Mouse (Mus musculus) adrenal gland (tissue): ENCODE data around the gene Cdk20.
"Not testable (repeated sequence)": the region's sequence is repeated elsewhere in the genome, so short reads cannot be mapped to it uniquely, and the experiment has no call there.

Source experiments
- intact Hi-C: fragments of 180-260 bp; cut with DNase I; formaldehyde crosslinking; loops from one replicate; pipeline ENCODE4 v1.15.1; 2025

Gene Cdk20

DNA sequence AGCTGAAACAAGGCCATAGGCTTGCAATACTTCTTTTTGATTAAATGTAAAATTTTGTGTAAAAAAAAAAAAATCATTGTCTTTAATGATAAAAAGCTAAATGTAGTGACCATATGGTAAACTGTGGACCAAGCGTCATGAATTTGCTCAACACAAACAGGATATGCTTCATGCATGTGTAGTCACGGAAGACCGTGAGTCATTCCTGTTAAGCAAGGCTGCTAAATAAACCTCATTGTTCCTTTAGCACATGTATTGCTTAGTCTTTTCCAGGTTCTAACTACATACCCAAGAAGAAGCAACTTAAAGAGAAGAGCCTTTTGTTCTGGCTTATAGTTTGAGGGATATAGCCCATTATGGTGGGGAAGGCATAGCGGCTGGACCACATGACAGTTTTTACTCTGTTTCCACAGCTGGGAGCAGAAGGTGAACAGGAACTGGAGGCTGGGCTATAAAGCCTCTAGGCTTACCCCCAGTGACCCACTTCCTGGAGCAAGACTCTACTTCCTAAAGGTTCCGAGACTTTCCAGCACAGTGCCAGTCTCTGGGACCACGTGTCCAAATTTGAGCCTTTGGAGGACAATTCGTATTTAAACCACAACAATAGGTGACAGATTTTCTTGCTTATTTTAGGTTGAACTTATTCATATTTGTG lies 10.0 kb upstream of the Cdk20 start:
- intact Hi-C loops, result no loop called here

DNA sequence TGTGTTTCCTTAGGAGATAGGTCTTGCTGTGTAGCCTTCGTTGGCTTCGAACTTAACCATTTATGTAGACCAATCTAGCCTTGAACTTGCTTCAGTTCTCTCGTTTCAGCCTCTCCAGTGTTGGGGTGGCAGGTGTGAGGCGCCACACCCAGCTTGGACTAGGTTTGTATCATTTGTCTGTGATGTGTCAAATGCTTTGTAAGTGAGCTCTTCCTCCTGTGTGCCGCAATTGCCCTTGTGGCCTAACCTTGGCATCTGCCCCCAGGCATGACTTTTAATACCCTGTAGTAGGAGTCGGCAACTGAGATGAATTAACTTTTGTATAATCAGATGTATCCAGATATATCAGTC lies 9.5 kb upstream of the Cdk20 start:
- intact Hi-C loops, result no loop called here

DNA sequence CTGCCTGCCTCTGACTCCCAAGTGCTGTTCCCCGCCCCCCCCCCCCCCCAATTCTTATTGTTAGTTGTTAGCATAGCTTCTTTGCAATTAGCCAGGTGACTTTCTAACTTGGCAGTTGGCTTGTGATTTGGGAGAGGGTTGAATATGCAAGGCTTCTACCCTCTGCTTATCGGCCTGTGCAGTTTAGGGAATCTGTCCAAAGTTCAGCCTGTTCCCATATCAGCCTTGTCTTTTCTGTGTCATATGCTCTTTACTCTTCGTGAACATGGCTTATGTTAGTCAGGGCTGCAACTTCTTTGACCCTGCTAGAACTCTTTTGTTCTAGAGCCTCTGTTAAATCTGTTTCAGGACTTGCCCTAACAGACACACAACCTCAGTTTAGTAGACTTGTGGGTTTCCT lies 7.8 kb upstream of the Cdk20 start:
- intact Hi-C loops, result no loop called here

DNA sequence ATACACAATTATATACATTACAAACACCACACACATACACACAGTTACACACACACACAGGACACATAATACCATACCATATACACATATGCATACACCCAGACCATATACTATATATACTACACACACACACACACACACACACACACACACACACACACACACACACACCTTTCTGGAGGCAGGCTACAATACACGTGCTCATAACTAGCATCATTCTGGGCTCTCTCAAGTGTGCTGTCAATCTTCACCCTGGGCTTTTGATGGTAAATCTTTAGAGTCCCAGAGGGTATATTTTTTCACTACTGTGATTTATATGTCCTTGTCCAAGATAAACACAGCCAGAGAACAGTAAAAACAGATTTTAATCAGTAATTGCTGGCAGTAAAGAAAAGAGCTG lies 6.8 kb upstream of the Cdk20 start:
- intact Hi-C loops, result no loop called here

DNA sequence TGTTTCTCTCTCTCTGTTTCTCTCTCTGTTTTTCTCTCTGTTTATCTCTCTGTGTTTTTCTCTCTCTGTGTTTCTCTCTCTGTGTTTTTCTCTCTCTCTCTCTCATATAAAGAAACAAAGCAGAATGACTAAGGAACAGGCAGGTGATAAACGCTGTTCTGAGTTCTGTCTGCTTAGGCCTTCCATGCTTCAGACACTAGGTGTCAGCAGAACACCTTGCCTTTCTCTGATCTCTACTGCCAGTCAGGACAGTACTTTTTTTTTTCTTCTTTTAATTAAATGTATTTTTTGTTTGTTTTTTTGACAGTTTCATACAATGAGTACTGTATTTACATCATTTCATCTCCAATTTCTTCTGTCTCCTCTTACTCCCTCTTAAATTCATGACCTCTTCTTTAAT lies 2.8 kb upstream of the Cdk20 start:
- intact Hi-C loops, result no loop called here

DNA sequence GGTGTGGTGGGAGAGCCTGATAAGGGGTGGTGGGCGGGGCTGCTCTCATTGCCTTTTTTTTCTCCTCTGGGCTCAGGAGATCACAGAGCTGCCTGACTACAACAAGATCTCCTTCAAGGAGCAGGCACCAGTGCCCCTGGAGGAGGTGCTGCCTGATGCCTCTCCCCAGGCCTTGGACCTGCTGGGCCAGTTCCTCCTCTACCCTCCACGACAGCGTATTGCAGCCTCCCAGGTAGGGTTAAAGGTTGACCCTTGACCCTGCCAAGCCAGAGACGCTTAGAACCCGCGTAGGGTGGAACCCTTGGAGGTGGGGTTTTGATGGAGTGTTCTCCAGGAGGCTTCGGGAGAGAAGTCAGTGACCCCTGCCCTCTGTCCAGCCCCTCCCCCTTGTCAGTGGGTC lies 5.7 kb downstream of the Cdk20 start:
- intact Hi-C loops, result loop anchor here (2.0 to 10.0 kb wide), 3 partner anchors 123 to 667 kb away; no protein-coding TSS in a partner anchor

DNA sequence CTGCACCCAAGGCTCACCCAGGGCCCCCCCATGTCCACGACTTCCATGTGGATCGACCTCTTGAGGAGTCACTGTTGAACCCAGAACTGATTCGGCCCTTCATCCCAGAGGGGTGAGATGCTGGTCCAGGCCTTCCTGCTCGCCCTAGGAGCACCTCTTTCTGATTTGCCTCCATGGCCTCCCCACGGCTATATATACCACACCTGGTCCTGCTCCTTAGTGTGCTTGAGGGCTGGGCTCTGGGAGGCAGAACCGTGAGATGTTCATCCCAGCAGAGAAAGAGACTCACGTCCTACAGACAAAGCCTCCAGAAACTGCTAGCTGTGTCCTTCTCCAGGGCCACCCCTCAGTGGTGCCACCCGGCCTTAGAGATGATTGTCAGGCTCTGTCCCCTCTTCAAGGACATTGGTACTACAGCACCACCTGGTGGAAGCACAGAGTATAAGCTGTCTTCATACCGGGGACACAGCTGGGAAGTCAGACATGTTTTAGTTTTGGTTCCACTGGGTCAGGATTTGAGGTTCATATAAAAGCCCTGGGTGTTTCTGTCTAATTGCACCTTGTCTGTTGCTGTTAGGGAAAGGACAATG lies 6.8 kb downstream of the Cdk20 start:
- intact Hi-C loops, result loop anchor here (2.0 to 10.0 kb wide), 3 partner anchors 124 to 666 kb away; no protein-coding TSS in a partner anchor

DNA sequence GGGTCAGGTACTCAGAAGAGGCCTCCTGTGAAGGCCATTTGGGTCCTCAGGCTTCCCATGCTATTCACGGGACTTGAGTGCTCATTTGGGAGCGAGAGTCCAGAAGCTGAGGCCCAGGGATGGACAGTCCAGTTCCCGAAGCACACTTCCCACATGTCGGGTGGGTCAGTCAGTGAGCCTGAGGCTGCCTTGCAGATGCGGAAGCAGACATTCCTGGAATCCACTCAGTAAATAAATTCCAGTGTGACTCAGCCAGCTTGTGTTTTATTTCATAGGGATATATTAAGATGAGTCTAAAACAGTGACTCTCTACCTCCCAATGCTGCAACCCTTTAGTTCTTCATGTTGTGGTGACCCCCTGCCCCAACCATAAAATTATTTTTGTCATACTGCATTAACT lies 7.4 kb downstream of the Cdk20 start:
- intact Hi-C loops, result loop anchor here (2.0 to 10.0 kb wide), 3 partner anchors 125 to 665 kb away; no protein-coding TSS in a partner anchor

DNA sequence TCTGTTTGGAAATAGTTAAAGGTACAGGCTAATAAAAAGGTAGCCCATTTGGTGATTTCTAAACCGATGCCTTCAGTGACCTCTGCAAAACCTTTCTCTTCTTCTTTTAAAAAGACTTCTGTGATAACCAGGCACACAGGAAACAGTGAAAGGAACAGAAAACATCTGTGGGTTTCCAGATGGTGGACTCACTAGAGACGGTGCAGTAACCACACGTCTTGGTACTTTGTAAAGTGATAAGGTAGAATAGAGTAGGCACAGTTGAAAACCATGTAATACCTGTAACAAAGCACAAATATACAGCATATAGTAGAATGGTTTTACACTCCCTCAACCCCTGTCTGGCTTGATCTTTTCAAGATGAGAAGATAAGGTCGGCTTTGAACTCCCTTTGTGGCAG lies 8.5 kb downstream of the Cdk20 start:
- intact Hi-C loops, result loop anchor here (5.0 to 10.0 kb wide), 3 partner anchors 464 to 872 kb away; partner anchors contain the start of gene Cntnap3

DNA sequence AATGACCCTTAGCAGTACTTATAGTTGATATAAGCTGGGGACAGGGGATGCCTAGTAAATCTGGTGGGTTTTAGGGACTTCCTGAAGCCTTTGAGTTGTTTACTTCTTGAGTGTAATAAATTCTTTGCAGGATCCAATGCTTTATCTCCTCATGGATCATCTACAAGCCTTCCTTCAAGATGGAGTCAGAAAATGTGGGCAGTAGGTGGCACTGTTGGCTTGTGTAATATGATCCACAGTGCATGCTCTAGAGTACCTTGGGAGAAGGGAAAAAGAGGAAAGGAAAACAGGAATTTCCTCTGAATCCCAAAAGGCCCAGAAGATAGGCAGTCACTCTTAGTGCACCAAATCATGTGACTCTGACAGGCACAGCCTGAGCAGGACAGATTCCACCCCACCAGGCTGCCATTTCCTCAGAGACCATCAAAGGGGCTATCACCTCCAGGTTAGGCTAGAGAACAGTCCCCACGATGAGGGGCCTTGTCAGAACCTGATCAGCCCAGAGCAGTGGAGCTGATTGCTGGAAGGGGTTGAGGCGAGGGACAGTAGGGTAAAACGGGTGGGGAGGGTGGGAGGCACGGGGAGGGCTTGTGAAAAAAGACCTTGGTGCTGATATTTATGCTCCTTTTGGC lies 11.3 kb downstream of the Cdk20 start:
- intact Hi-C loops, result loop anchor here (5.0 to 10.0 kb wide), 3 partner anchors 461 to 869 kb away; partner anchors contain the start of gene Cntnap3

DNA sequence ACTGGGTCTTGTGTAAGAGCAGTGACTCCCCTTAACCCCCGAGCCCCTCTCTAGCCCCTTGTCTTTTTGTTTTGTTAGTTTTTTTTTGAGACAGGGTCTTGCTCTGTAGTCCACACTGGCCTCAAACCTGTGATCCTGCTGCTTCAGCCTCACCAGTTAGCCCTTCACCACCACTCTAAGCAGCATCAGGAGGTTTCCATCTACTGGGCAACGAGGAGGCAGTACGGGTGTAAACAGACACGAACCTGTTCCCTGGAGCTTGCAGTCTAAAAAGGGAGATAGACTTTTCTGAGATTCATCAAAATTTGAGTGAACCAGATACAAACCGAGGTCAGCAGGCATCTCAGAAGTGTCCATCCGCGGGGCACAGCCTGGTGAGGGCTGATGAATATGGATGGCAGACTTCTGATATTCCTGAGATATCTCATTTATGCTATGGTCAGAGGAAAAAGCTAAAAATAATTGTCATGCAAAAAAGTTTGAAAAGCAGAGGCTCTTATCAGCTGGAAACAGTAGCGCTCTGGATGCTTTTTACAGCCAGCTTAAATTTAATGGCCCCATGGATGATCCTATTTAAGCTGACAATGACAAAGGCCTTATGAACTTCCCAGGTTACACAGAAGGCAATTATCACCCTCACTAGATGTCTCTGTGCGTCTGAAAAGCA lies 13.3 kb downstream of the Cdk20 start:
- intact Hi-C loops, result loop anchor here (10.0 kb wide), 1 partner anchor 459 kb away; the partner anchor contains the start of gene Cntnap3

DNA sequence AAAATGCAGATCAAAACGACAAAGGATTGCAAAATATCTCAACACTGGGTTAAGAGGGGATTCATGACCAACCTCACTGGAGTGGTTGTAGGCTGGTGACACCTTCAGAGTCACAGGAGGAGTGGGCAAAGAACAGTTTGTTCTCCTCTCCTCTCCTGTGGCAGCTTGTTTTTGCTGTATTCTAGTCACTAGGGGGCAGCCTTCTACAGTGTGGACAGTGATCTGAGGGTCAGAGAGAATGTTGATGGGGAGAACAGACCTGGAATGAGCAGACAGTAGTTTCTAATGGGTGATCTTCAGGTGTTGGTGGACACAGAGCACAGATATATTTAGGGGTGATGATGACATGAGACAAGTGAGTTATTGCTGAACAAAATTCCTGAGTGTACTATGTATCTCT lies 15.8 kb downstream of the Cdk20 start:
- intact Hi-C loops, result loop anchor here (2.0 to 10.0 kb wide), 2 partner anchors 125 to 457 kb away; partner anchors contain the start of gene Cntnap3

DNA sequence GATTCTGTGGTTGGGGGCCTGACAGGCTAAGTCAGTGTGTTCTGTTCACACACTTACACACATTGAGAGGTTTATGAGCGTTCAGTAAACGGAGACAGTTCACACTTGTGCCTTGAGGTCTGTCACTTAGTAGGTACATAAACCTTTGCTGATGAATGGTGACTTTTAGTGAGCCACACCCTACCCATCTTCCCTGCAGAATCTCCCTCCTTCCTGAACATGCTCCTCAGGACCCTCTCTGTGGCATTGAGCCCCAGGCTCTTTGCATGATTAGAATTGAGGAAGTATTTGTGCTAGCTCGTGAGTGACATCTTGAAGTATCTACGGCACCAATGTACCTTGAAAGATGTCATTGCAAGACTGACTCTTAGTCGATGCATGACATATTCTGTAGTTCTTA lies 16.6 kb downstream of the Cdk20 start:
- intact Hi-C loops, result loop anchor here (2.0 to 10.0 kb wide), 2 partner anchors 124 to 456 kb away; partner anchors contain the start of gene Cntnap3

DNA sequence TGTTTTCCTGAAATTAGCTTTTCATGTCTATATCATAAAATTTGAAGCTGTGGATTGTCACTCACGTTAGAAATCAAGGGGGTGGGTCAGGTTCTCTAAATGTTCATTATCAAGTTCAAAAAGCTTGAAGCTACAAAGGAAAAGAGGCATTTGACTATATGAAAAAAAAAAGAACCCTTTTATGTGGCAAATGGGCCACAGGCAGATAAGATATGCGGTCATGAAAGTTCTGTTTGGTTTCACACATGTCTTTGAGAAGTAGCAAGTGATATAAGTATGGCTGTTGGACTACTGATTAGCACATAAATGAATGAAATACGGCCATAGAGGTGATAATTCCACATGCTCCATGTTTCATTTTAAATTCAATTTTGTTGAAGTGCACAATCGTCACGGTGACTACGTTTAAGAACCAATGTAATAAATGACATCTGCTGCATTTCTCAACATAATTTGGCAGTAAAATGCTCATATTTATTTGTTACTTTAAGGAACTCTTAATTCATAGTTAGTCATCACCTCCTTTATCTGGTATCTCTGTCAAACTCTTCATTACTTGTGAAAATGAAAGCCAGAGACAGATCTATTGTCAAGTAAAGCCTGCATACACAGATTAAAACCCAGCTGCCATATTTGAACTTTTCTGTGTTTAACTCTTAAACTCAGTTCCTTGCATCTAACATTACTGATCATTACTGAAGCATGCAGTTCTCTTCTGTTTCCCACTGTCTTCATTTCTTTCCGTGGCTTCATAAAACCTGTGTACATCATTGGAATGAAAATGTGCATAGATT lies 18.1 kb downstream of the Cdk20 start:
- intact Hi-C loops, result no loop called here

DNA sequence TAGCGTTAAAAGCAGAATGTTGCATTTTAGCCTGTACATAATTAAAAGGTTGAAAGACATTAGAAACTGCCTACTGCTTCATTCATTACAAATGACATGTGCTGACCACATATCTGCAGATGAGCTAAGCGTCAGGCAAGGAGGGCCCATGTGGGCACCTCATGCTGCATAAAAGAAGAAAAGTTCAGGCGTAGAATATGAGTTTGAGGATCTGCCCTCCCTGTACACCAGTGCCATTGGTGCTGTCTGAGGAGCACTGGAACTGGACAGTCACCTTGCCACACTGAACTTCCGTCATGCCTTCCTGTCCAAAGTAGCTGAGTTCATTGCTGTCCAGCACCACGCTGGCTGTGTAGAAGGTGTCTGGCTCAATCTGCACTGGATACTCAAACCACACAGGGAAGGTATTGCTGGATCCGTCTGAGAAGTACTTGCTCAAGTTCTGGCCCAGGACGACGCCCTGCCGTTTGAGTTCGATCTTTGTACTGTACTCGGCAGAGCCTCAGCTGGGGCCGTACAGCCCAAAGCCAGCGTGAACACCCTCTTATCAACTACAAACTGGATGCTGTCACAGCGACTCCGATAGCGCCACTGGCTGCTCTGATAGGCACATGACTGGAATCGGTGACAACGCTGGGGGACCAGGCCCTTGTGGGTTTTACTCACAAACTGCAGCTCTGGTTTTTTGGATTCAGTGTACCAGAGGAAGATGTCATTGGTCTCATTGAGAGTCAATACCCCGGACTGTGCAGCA lies 25.3 kb downstream of the Cdk20 start:
- intact Hi-C loops, result not testable (repeated sequence)

DNA sequence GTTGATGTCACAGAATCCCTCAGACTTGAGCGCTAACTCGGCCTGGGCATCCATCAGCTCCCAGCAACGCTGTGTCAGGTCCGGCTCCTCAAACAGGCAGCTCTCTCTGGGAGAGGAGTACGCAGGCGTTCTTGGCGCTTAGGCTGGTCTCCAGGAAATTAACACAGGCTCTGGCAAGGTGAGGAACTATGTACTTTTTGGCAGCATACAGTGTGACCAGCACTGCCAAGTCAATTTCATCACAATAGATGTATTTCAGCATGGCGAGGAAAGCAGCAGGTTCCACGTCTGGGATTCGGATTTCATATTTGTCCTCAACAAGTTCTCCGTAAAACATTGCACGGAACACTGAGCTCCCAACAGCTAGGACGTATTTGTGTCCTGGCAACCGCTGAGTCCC lies 26.1 kb downstream of the Cdk20 start:
- intact Hi-C loops, result no loop called here

DNA sequence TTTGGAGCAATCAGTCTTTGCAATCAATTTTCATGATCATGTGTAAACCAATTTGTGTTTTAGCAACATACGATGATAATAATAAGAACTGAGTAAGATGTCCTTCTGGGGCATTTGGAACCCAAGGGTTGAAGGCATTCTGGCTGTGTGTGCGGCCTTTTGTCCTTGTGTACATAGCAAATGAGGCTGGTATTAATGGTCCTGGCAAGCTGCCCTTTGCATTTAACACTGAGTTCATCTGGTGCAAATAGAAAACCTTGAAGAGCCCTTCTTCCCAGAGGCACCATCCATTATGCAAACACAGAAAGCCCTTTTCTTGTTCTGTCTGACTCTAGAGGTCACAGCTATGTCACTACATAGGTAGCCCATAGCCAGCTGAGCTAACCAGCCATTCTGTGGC lies 30.5 kb downstream of the Cdk20 start:
- intact Hi-C loops, result no loop called here

DNA sequence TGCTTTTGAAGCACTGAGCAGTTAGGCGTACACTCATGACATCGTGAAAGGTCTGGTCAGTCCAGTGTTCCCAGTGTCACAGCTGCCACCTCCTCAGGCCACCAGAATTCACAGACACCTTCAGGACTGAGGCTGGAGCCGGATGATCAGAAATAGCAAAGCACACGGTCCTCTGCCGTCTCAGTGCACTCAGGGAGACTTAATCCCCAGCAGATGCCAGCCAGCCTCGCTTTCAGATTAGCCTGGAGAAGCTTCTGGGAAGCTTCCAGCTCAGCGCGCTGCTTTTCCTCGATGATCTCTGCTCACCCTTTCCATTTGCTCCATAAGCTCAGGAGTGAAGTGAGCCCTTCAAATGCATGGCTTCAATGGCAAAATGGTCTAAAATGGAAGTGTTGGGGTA lies 33.1 kb downstream of the Cdk20 start:
- intact Hi-C loops, result no loop called here

DNA sequence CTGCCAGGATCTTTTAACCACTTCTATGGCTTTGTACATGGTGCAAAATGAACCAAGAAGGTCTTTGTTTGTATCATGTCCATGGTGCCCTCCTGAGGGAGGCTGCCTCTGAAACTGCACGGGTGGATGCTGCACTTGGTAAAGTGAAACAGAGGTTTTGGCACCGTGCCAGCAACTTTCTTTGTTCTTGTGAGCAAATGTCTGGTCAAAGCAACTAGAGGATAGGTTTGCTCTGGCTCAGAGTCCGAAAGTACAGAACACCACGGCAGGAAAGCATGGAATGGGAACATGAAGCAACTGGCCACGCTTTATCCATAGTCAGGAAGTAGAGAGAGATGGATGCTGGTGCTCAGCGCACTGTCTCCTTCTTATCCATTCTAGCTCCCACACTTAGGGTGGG lies 35.8 kb downstream of the Cdk20 start:
- intact Hi-C loops, result no loop called here

DNA sequence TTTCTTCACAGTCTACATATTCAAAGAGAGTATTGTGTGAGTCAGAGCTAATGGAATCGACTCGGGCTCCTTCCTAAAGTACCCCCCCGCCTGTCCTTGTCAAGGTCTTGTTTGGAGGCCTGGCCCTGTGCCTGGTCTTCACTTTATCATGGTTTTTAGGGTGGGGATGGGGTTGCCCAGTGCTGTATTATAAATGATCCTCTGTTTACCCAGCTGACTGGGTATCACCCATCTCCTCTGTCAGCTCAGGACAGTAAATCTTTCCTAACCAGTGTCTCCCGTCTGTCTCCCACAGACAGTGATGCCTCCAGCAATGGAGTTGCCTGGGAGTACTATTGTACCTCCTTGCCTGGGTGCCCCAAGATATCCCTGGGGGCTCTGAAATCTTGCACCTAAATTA lies 45.9 kb downstream of the Cdk20 start:
- intact Hi-C loops, result no loop called here
